Mouse (Mus musculus): Measurements from ENCODE around the gene Ccdc183. TPM values are rescaled to one million over a fixed set of nuclear protein-coding genes. Genes with fewer than 3 reads are reported as not detected.

The Ccdc183 gene
- polyA plus RNA-seq, 1 experiment = not detected

DNA sequence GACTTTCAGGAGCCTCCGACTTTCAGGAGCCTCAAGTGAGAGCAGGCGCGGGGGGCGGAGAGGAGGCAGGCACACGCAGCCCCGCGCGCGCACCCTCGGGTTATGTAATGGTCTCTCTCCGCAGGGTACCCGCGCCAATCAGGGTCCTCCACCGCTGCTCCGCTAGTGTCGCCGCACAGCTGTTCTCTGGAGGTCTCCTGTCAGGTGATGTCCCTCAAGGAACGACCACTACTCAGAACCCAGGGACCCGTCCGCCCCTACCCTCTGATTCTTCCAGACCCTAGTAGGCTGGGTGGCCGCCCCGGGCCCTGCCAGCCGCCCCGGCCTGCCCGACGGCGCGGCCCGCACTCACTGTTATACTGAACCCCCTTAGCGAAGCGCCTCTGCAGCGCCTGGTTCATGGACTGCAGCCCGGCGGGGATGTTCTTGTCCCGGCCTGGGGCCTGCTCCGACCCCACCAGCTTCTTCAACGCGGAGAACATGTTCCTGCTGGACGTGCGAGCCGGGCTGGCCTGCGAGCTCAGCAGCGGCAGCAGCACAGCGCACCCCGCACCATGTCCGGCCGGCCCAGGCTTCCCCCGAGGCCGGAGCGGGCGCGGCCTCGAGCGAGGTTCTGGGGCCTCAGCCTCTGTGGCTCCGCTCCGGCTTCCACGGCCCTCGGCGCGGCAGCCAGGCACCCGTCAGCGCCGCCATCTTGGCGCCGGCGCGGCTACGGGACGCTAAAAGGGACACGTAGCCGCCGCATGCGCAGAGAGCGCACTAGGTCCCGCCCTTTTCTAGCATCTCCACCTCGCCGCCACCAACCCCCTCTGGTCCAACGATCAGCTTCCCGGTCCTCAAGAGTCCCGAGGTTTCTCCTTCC, 9.5 kb downstream of the Ccdc183 start, which contains the start of gene Rabl6:
Gene Rabl6, minus strand, starts transcription at position 761 of the 862 bp plus-strand sequence.
- peak; percentile 88 for DNase-seq (ENCODE audit: low spot score)

DNA sequence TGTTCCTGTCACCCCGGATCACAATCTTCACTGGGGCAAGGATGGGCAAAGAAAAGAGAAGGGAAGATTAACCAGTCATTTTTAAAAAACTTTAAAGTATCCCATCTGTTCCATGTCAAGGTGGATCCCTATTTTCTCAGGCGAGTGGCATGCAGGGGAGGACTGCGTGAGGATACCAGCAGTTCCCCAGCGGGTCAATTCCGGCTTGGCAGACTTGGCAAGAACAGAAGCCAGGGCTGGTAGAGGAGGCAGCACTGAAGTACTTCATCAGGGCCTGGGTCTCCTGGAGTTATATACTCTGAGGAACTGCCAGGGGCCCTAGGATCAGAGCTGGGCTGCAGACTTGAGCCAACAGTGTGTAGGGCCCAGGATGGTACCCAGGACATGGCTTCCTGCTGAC, 15.0 kb downstream of the Ccdc183 start:
- DNase-seq (ENCODE audit: low spot score) = no peak

DNA sequence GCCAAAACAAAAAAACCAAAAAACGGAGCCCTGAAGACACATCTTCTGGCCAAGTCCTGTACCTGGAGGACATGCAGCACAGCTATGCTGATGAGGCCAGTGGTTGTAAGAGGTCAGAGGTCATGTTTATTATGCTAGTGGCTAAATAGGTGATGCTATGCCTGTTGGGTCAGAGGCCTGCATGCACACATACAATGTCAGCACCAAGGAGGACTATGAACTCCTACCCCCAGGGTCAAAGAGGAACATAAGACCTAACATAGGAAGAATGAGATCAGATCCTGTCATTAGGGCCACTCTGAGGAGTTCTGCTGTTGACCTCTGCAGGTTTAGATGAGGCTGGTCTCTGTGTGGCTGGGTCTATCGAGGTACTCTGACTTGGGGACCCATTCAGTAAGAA, 17.4 kb downstream of the Ccdc183 start:
- no peak for DNase-seq (ENCODE audit: low spot score)

DNA sequence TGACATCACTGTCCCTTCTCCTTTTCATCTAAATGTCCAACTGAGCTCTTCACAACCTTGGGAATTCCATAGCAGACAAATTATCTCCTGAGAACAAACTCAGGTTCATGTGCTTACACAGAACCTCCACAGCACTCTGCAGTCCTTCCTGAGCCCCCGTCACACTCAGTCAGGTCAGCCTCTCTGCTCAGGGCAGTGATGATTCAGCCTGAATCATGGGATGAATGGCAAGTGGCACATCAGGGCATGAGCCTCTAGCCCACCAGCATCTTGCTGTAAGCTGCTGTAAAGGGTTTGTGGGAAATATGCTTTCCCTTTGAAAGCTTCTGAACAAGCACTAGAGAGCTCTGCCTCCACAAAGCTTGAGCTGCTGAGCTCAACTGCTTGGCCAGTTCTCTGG, 18.7 kb downstream of the Ccdc183 start:
- no peak for DNase-seq (ENCODE audit: low spot score)

DNA sequence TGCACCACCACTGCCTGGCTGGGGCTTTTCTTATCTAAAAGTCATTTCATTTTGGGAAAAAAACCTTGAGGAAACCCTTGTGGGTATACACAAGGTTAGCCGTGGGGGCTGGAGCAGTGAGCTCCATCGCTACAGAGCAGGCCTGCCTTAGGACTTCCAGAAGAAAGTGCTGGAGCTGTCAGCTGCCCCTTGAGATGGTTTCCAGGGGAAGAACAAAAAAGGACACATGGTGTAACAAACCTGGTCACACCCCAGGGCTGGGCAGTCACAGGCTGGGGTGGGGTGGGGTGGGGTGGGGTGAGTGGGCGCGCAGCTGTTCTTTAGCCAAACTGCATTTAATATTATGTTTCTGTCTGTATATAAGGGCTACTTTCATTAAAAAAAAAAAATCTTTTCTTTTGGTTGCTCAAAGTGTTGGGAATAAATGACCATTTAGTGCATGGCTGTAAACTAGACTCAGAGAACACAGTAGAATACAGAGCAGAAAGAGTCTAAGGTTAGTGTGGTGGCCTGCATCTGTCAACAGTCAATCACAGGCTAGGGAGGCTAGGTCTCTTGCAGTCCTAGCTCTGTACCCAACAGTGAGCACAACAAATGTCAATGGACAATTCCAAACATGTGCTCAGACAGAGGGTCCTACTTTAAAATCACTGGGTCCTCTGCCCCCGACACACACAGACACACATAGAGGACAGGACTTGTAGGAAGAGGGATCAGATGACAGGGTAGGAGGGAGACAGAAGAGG, 20.5 kb downstream of the Ccdc183 start:
- DNase-seq (ENCODE audit: low spot score) = no peak

DNA sequence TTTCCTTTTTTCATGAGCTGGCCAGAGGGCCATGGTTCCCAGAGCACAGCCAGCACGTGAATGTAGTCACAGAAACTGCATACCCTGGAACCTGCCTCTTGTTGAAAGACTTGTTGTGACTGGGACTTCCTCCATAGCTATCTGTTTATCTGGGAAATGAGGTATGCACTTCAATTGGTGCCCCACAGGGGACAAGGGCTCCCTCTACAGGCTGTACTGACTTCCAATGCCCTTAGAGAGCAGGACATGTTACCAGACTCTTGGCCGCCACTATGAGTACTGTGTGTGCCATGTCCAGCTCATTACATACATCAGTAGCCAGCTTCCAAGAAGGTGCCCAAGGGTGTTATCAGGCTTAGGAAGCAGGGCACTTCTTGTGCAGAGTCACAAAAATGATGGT, 25.6 kb downstream of the Ccdc183 start:
- no peak for DNase-seq (ENCODE audit: low spot score)

DNA sequence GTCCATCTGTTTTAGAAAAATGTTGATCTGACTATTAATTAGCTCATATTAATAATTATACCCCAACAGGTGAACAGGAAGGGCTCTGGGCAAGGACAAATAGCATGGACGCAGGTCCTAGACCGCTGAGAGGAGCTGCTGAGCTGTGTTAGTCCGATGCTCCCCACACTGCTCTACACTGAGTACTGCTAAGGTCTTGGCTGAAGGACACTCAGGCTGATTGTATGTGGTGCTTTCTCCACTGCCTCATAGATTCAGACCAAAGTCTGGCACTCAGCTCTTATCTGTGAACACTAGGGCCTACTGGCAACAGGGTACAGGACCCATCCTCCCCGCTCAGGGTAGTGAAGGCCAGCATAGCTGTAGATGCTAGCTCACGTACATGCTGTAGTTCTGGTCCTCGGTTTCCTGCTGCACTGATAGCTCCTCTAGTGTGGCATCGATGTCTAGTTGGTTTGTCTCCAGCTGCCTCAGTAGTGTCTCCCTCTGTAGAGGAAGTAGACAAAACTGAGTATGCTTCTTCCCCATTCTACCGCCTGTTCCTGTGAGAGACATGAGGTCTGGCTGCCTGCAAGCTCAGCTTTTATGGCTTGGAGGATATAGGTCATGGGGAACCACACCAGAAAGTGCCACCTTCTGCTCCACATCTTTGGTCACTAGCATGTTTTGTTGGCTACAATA, 29.1 kb downstream of the Ccdc183 start:
- DNase-seq (ENCODE audit: low spot score) = no peak

DNA sequence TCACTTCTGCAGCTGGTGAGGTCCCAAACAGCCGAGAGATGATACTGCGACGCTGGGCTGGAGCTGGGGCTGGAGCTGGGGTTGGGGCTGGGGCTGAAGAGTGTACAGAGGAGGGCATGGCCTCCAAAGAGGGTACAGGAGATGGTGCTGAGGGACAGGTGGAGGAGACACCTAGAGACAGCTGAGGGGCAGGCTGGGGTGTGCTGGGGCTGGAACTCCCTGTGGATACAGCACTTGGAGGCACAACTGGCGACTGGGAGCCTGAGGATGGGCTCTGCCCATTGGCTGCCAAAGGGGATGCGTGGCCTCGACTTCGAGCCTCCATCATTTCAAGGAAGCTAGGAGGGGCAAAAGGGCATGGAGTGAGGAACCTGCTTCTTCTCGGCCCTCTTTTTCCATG, 30.2 kb downstream of the Ccdc183 start:
- DNase-seq (ENCODE audit: low spot score) = no peak

DNA sequence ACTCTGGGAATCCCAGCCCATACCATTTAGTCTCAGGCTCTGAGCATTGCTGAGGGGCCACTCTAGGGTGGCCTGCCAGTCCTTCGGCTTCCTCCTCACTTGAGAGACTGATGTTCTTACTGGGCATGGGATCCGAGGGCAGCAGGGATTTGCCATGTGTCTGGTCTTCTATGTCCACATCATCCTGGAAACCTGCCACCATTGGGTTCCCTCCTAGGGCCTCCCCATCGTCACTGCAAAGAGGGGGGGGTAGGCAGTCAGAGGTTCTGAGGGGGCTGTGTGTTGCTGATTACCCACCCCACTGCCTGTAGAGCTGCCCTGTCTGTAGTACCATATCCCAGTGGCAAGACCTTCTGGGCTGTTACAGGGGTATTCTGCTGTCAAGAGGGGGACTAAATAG, 31.9 kb downstream of the Ccdc183 start:
- no peak for DNase-seq (ENCODE audit: low spot score)

DNA sequence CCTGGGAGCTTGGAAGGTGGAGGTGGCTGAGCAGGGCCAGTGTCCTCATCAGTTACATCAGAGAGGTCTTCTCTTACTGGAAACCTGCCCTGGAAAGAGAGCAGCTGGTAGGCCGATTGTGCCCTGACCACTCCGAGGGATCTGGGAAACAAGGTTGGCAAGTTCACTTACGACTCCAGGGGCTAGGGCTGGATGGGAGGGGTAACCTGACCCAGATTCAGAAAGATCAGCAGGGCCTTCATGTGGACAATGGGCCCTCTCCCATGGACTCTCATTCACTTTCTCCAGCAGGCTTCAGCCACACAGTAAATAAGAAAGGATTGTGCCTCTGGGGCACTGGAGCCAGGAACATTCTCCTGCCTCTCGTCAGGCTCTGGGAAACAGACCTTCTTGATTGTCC, 32.6 kb downstream of the Ccdc183 start:
- no peak for DNase-seq (ENCODE audit: low spot score)

DNA sequence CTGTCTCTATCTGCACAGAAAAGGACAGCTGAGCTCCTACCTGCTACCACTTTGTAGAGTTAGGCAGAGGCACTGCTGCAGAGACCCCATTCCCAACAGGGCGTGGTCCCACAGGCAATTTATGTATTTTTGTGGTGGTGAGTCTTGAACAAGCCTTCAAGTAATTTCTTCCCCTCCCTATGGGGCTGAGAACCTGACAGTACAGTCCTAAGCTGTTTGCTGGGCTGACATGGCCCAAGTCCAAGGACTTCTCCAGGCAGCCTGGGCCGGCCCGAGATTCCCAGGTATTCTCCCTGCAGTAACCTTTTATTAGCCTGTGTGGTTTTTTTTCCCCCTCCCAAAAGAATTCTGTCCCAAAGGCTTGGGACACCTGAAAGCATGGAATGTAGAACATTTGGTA, 33.3 kb downstream of the Ccdc183 start:
- no peak for DNase-seq (ENCODE audit: low spot score)

DNA sequence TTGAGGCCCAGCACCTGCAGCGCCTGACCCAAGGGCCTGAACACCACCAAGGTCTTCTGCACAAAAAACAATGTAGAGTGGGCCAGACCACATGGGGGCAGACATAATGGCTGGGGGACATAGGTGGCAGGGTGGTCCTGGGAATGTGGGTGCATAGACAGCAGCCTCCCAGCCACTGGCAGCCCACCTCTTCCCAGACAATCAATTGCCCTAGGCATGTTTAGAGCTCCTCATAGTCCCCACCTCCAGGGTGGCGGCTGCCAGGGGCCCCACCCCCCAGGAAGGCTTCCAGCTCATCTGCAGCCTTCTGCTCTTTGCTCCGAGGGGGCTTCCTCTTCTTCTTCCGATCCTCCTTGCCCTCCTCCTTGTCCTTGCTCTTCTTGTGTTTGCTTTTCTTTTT, 33.9 kb downstream of the Ccdc183 start:
- no peak for DNase-seq (ENCODE audit: low spot score)

DNA sequence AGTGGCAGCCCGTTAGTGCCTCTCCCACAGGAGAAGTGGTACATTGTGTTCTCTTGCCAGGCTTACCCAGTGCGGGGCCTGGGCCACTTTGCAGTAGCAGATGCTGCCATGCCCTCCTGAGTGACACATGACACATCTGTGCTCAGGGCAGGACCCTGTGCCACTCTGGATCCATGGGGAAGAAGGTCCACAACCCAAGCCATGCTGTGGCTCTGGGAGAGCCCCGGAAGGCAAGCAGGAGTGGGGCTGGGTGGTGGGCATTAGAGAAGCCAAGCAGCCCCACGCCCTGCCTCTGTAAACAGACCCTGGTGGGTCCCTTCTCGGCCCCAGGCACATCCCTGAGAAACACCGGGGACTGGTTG, 34.4 kb downstream of the Ccdc183 start:
- peak; percentile 25 for DNase-seq (ENCODE audit: low spot score)

DNA sequence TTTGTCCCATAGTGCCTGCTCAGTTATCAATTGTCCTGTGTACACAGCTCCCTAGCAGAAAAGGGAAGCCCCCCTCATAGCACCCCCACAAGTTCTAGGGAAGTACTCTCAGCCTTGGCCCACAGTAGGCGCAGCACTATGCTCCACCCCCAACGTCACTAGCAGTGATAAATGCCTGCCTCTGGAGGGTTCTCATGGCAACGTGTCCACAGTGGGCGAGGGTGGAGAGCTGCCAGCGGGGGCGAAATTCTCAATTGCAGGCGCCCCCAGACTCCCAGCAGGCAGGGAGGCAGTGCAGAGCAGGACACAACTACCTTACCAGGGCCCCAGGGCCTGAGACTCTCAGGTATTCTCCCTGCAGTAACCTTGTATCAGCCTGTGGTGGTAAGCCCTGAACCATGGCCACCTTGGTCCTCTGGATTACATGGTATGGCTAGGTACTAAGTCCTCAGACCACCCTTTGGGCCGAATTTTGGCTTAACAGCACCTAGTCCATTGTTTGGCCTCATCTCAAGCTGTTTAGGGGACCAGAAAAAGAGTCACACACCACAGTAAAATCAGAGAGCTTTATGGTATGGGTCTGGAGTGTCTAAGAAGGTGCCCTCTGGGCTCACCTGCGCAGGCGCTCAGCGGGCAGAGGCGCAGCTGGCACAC, 34.9 kb downstream of the Ccdc183 start:
- DNase-seq (ENCODE audit: low spot score) = peak; percentile 19

DNA sequence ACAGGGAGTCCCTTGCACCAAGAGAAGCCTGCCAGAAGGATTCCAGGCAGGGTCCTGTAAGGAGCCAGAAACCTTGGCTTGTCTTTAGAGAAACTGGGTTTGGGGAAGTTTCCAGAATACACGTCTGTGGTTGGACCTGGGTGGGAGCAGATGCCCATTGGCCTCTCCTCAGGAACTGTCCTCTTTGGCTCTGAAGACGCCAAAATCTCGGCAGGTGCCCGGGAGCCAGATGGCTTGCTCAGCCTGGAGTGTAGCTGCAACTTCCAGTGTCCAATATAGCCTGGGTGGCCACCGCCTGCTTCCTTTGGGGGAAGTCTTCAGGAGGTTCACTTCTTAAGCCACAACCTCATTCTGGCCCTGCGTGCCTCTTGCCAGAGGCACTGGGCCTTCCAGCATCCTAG, 35.6 kb downstream of the Ccdc183 start:
- peak; percentile 23 for DNase-seq (ENCODE audit: low spot score)

DNA sequence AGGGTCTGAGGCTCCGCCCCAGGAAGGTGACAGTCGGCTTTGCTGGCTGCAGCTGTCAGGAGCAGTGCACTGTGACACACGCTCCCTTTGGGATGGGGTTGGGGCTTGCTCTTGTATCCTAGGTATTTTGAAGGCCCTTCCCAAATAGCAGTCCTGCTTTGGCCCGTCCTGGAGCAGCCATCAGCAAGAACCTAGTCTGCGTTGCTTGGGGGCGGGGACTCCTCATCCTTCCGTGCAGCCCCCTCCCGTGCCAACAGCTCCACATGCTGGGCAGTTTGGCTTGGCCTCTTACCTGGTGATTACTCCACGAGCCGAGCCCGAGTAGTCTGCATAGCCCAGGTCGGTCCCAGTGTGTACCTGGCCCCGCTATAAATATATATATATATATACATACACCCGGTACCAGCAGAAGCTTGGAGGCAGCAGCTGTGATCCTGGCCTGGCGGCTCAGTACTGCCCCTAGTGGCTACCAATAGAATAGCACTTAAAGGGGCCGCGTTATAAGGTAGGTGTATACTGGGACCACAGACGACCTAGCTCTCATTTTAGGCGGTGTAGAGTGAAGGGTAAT, 36.1 kb downstream of the Ccdc183 start, which contains the start of gene Ajm1:
Gene Ajm1, minus strand, starts transcription at position 464 of the 571 bp plus-strand sequence.
- peak; percentile 23 for DNase-seq (ENCODE audit: low spot score)

DNA sequence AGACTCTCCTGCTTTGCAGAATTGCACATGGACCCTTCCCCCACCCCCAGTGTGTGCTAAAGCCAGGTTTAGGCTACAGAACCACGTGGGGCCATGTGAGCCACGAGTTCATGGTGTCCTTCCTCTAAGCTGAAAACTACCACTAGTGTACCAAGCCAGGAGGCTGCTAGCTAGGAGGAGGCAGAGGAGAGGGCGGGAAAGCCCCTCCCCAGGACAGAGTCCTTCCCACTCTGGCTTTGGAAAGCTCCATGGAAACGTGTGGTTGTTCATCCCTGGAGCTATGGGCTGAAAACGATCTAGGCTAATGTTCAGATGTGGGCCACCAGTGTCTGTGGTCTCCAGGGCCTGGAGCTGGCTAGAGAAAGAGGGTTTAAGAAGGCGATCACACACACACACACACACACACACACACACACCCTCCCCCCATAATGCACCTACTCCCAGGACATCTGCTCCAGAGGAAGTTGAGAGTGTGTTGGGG, 36.8 kb downstream of the Ccdc183 start:
- DNase-seq (ENCODE audit: low spot score) = no peak

DNA sequence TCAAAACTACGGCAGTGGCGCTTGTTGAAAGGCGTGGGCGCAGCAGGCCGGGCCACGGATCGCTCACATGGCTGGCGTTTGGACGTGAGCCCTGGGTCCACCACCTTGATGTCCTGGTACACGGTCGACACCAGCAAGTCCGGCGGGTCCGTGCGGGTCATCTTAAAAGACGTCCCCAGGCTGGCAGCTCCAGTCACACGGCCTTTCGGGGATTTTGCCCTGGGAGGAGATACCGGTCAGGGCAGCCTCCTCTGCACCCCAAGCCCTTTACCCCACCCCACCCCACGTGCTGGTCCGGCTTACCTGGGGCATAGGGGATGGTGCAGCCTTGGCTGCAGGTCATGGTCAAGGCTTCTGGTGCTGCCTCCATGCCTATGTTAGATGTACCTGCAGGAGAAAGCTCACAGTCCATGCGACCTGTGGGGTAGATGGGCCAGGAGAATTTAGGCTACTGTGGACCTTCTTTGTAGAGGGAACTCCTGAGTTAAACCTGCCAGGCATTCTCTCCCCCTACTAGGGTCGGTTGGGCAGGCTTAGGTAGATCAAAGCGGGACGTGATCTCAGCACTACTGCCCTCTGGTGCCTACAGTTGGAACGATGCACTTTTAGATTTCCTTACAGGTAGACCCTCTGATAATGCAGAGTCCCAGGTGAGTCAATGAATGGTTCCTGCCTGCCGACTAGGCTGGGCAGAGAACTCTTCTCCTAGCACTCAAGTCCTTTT, 37.6 kb downstream of the Ccdc183 start:
- peak; percentile 24 for DNase-seq (ENCODE audit: low spot score)

DNA sequence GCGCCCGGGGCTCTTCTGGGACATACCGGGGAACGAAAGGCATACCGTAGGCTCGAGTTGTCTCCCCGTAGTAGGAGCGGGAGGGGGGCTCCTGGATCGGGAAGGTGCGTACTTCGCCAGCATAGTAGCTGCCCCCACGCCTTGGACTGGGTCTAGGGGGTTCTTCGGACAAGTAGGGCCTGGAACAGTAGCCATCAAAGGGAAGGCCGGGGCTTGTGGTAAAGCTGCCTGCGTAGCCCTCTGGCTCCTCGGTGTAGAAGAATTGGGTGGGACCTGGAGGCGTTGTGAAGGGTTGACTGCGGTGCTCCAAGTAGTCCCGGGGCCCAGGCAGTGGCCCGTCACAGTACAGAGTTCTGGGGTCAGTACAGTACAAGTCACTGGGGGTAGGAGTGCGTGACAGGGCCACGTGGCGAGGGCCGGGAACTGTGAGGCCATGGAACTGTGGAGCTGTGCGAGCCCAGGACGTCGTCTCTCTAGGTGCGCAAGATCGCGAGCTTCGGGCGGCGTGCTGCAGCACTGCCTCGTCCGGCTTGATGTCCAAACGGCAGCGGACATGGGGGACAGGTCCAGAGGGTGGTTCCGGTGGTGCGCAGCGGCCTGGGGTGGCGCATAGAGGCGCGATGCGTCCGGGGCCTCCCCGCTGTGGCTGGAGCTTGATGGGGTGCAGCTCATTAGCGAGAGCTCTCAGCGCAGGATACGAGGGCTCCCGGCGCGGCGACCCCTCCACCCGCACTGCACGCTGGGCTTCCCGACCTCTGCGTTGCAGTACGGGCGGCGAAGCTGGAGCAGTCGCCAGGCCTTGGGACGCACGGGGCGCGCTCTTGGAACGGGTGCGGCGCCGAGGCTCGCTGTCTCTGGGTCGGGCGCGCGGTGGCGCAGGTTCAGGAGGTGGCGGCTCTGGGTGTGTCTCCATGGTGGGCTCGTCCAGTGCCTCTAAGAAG, 38.4 kb downstream of the Ccdc183 start:
- DNase-seq (ENCODE audit: low spot score) = peak; percentile 22

All from urinary bladder, adult 2 months (tissue).